Mouse (Mus musculus): ENCODE results near the gene Ptgr1. TPM values are rescaled to one million over a fixed set of nuclear protein-coding genes. Genes with fewer than 3 reads are reported as not detected.

Ptgr1 gene
- 11.7 and 14.7 TPM in 2 replicates for total RNA-seq (2012; rRNA removed)
- polyA plus RNA-seq (2012; ENCODE audit: insufficient read depth in 1 of 2, insufficient read length in 2 of 2, low read depth in 1 of 2, low replicate concordance in 2 of 2, missing spikeins in 1 of 2), result 10 to 100 TPM in 1 of 2 experiments, not detected in 1; 20.6 TPM

DNA sequence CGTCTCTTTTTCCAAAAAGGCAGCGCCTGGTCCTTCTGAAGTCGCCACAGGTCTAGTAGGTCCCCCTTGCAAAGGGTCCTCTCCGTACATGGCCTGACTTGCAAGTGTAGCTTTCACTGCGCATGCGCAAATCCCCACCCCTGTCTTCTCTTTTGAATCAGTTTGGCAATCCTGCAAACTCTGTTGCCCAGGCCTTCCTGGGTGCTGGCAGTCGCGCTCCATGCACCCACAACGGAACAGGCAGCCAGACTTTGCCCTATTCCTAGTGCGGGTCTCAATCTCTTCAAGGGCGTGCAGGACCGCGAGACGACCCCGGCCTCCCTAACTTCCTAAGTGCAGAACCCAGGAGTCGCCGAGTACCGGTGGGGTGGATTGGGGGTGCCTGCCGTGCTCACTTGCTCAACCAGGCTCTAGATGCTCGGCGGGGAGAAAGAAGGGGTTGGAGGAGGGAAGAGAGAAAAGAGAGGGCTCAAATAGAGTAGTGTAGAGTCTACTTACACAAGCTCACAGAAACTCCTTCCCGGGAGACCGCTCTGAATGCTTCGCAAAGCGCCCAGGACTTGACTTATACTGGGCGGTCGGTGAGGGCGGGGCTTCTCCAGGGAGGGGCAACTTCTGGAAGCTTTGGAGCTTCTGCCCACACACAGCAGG, at the start of gene Ptgr1:
Gene Ptgr1 (minus strand): TSS at position 580 of the 651 bp plus-strand sequence.
- peak; percentile 97 for DNase-seq (ENCODE audit: low read depth, low spot score)
- peak within 1 kb of the TSS; percentile 66 for H3K27ac ChIP-seq (ENCODE audit: control insufficient read depth, low read depth, low read length)
- no peak for TF ChIP-seq GATA1 (IDR thresholded peaks at IDR 0.05; ENCODE audit: low read depth, low read length)
- no peak for TF ChIP-seq UBTF (IDR thresholded peaks at IDR 0.05; ENCODE audit: borderline replicate concordance, insufficient read depth, low read depth, low read length)
- no peak for TF ChIP-seq ZNF384 (IDR thresholded peaks at IDR 0.05; ENCODE audit: low read depth, low read length)
- no peak for TF ChIP-seq JUND (IDR thresholded peaks at IDR 0.05; ENCODE audit: low read depth, low read length)
- 0 out of 2 replicates have a peak, but pooled peaks have one; percentile 21 for TF ChIP-seq HCFC1 (IDR thresholded peaks at IDR 0.05; ENCODE audit: low read depth, low read length)
- no peak for TF ChIP-seq GABPA (IDR thresholded peaks at IDR 0.05; ENCODE audit: low read depth, low read length)
- TF ChIP-seq ELF1 (IDR thresholded peaks at IDR 0.05; ENCODE audit: low read depth, low read length), result no peak
- no peak for TF ChIP-seq MAFK (IDR thresholded peaks at IDR 0.05; ENCODE audit: borderline replicate concordance, low read depth, low read length)
- TF ChIP-seq ZKSCAN1 (IDR thresholded peaks at IDR 0.05; ENCODE audit: low read depth, low read length), result no peak
- peak; percentile 90 for TF ChIP-seq NRF1 (IDR thresholded peaks at IDR 0.05; ENCODE audit: insufficient read depth, low read depth, low read length, poor library complexity, severe bottlenecking)
- TF ChIP-seq RCOR1 (IDR thresholded peaks at IDR 0.05; ENCODE audit: low read depth, low read length), result no peak
- no peak for TF ChIP-seq USF2 (IDR thresholded peaks at IDR 0.05; ENCODE audit: borderline replicate concordance in 1 of 2, insufficient read depth in 1 of 2, low read depth in 1 of 2, low read length in 2 of 2)
- TF ChIP-seq CHD2 (IDR thresholded peaks at IDR 0.05; ENCODE audit: low read length), result no peak
- TF ChIP-seq MEF2A (IDR thresholded peaks at IDR 0.05; ENCODE audit: extremely low read depth, insufficient replicate concordance, low read depth, low read length, poor library complexity, severe bottlenecking), result no peak
- peak; percentile 6; the same call in 1 of the 2 replicates for TF ChIP-seq TCF12 (IDR thresholded peaks at IDR 0.05; ENCODE audit: low read depth, low read length)
- TF ChIP-seq ETS1 (IDR thresholded peaks at IDR 0.05; ENCODE audit: low read depth, low read length), result no peak
- no peak for TF ChIP-seq KAT2A (conservative IDR thresholded peaks at IDR 0.05; ENCODE audit: low read depth, low read length)
- no peak for TF ChIP-seq MYC (IDR thresholded peaks at IDR 0.05; ENCODE audit: low read depth, low read length)
- TF ChIP-seq POLR2AphosphoS5 (IDR thresholded peaks at IDR 0.05; ENCODE audit: borderline replicate concordance, low read depth, low read length), result no peak
- TF ChIP-seq RAD21 (IDR thresholded peaks at IDR 0.05; ENCODE audit: low read depth, low read length), result no peak
- peak; percentile 49; the same call in 1 of the 2 replicates for TF ChIP-seq NELFE (IDR thresholded peaks at IDR 0.05; ENCODE audit: low read depth, low read length)
- no peak for TF ChIP-seq SMC3 (IDR thresholded peaks at IDR 0.05; ENCODE audit: low read depth, low read length)
- peak; percentile 26; the same call in 1 of the 2 replicates for TF ChIP-seq ZMIZ1 (IDR thresholded peaks at IDR 0.05; ENCODE audit: low read depth, low read length)
- no peak for TF ChIP-seq MAX (IDR thresholded peaks at IDR 0.05; ENCODE audit: low read length)
- no peak for TF ChIP-seq CHD1 (IDR thresholded peaks at IDR 0.05; ENCODE audit: low read depth, low read length)
- TF ChIP-seq BHLHE40 (IDR thresholded peaks at IDR 0.05; ENCODE audit: borderline replicate concordance, low read depth, low read length), result no peak
- no peak for TF ChIP-seq MYB (IDR thresholded peaks at IDR 0.05; ENCODE audit: low read depth, low read length)
- TF ChIP-seq E2F4 (IDR thresholded peaks at IDR 0.05; ENCODE audit: borderline replicate concordance, low read depth, low read length), result no peak
- no peak for TF ChIP-seq ZC3H11A (IDR thresholded peaks at IDR 0.05; ENCODE audit: low read depth, low read length)
- TF ChIP-seq MXI1 (IDR thresholded peaks at IDR 0.05; ENCODE audit: low read depth, low read length), result peak; percentile 58
- no peak for TF ChIP-seq EP300 (IDR thresholded peaks at IDR 0.05; ENCODE audit: low read depth in 1 of 2, low read length in 2 of 2)
- TF ChIP-seq MAZ (IDR thresholded peaks at IDR 0.05; ENCODE audit: low read depth, low read length), result peak; percentile 85; the same call in 1 of the 2 replicates
- TF ChIP-seq POLR2AphosphoS2 (IDR thresholded peaks at IDR 0.05; ENCODE audit: low read length), result no peak; the same call in 1 of the 2 replicates
- no peak for TF ChIP-seq USF1 (IDR thresholded peaks at IDR 0.05; ENCODE audit: low read depth, low read length)
- TF ChIP-seq TBP (IDR thresholded peaks at IDR 0.05; ENCODE audit: low read depth, low read length), result peak; percentile 22; the same call in 1 of the 2 replicates

More for the DNA sequence above, at the start of gene Ptgr1:
- Histone ChIP-seq H3K4me3 (ENCODE audit: control insufficient read depth in 1 of 2, insufficient read depth in 1 of 2, low read depth in 2 of 2, low read length in 2 of 2) (peak within 1 kb of the TSS; percentile 88 to 89), H3K9me3 (replicated peaks; ENCODE audit: insufficient read depth, low read length) (no peaks in the 10 kb centered on the region), H3K4me1 (ENCODE audit: control insufficient read depth in 1 of 2, insufficient read depth in 2 of 2, low read length in 2 of 2) (peaks cover 18 to 32% of the 10 kb centered on the region in 2 experiments), H3K9ac (ENCODE audit: control insufficient read depth, low read depth, low read length, poor library complexity, severe bottlenecking) (peak within 1 kb of the TSS; percentile 57), H3K79me2 (ENCODE audit: control insufficient read depth, insufficient read depth, low read length, poor library complexity) (no peaks in the 10 kb centered on the region; the same call in 1 of the 2 replicates), H3K36me3 (ENCODE audit: control insufficient read depth in 1 of 2, insufficient read depth in 2 of 2, low read length in 2 of 2) (peaks cover 0 to 28% of the 10 kb centered on the region in 2 experiments; a peak in 2 of 4 replicates), H3K27me3 (ENCODE audit: control insufficient read depth in 1 of 2, insufficient read depth in 2 of 2, low read length in 2 of 2) (no peaks in the 10 kb centered on the region)
